ENCODE assay signal across 20 mouse cellular contexts in the genomic region with DNA sequence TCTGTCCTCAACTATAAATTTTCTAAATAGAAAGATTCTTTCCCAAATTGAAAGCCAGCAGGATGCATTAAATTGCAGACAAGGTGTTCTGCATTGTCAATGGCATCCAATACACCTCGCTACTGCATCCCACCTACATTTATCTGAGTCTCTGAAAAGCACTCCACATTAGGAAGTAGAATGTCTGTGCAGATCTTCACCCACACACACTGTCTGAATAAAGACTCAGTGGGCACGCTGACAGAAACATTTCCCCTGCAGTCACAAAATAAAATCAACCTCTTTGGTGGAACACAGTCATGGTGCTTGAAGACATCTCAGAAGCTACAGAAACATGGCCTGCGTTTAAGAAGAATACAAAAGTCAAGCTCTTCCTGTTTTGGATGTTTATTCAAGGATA.
DNase-seq lines count a peak whose midpoint lies in the region.
"Had no signal": no experiment of that assay in that cellular context is flagged by ENCODE, and none has a peak within 500 bp of the region (broad histone marks: within the 10 kb centered on the region; RNA-seq: fewer than 3 reads in every experiment).

No protein-coding gene starts in this region.

- peak; percentile 13 to 29 for DNase-seq in frontal cortex, postnatal 36 days (ENCODE audit: low spot score in 2 of 2)
- no peak for DNase-seq in frontal cortex, postnatal 14 days (ENCODE audit: low spot score in 2 of 2)
- peak; percentile 31 to 41 for DNase-seq in right cerebral cortex, adult 2 months (ENCODE audit: low spot score in 2 of 2)
- no peak for DNase-seq in right cerebral cortex, postnatal 14 days
- peak; percentile 9 for DNase-seq in right cerebral cortex, postnatal 25 days
- DNase-seq in heart, postnatal 36 days: no peak
- no peak for DNase-seq in thymus, postnatal 0 days (ENCODE audit: low spot score)
- DNase-seq: adrenal gland, postnatal 10 days; cerebellum, adult 11-12 months; cerebellum, adult 9-11 months; embryo, embryonic 11 days; heart, adult 2 months; kidney, adult 11 months; kidney, postnatal 14 days; liver; lung, adult 2 months; lung, postnatal 10 days; spleen, adult 18-20 months; thymus, adult 18-20 months; thymus, postnatal 36 days had no signal

- intact Hi-C loops in heart, postnatal 36 days (cut with DNase I): no loop called here

Comparison
In these comparisons a context has a peak if more than half of its experiments do, and no peak if none do; other contexts are left out.
1. DNase-seq: peak in frontal cortex, postnatal 36 days (2 of 2), right cerebral cortex, adult 2 months (2 of 2) and right cerebral cortex, postnatal 25 days (single experiment); none in frontal cortex, postnatal 14 days (0 of 2), right cerebral cortex, postnatal 14 days (single experiment), heart, postnatal 36 days (0 of 2) and thymus, postnatal 0 days (single experiment).